Mouse (Mus musculus) heart, embryonic 13.5 days (tissue): ENCODE measurements around the gene Zmynd10. TPM values are rescaled to one million over a fixed set of nuclear protein-coding genes. Genes with fewer than 3 reads are reported as not detected.
A peak's percentile ranks its signal among the peaks of the same experiment; 100 is the strongest.

Source experiments
- ATAC-seq: fragments of 200-750 bp; cut with Nextera tagmentation; 2 replicates; pipeline ENCODE4 v1.8.0; 2017; ENCODE audit warnings: moderate TSS enrichment; ENCODE audit not compliant: insufficient number of reproducible peaks, low FRiP score, low TSS enrichment; ENCODE audit errors: extremely low read depth
- H3K27ac ChIP-seq: fragments of 300-500 bp; sonication (generic); replicated peaks from 2 replicates; pipeline ENCODE4 v1.5.1; 2015; ENCODE audit warnings: moderate library complexity, mild to moderate bottlenecking, inconsistent platforms
- H3K27me3 ChIP-seq: fragments of 300-500 bp; sonication (generic); replicated peaks from 2 replicates; pipeline ENCODE4 v1.6.1; 2015; ENCODE audit warnings: mild to moderate bottlenecking, inconsistent platforms
- H3K36me3 ChIP-seq: fragments of 300-500 bp; sonication (generic); 2 replicates; pipeline ENCODE4 v1.6.1; 2015; ENCODE audit warnings: mild to moderate bottlenecking, inconsistent platforms
- H3K4me1 ChIP-seq: fragments of 300-500 bp; sonication (generic); 2 replicates; pipeline ENCODE4 v1.6.1; 2015; ENCODE audit warnings: inconsistent platforms
- H3K4me2 ChIP-seq: fragments of 300-500 bp; sonication (generic); 2 replicates; pipeline ENCODE4 v1.6.1; 2015; ENCODE audit warnings: inconsistent platforms, mild to moderate bottlenecking, moderate library complexity
- H3K4me3 ChIP-seq: fragments of 300-500 bp; sonication (generic); 2 replicates; pipeline ENCODE4 v1.5.1; 2015; ENCODE audit warnings: moderate library complexity, mild to moderate bottlenecking, inconsistent platforms
- H3K9ac ChIP-seq: fragments of 300-500 bp; sonication (generic); 2 replicates; pipeline ENCODE4 v1.6.1; 2015; ENCODE audit warnings: inconsistent platforms, mild to moderate bottlenecking, moderate library complexity
- H3K9me3 ChIP-seq: fragments of 300-500 bp; sonication (generic); 2 replicates; pipeline ENCODE4 v1.6.1; 2016; ENCODE audit warnings: inconsistent platforms
- WGBS: fragments of 180-500 bp; shearing (Covaris S2); methylation state at CpG from one replicate; pipeline ENCODE4 v1.1.7; 2015; ENCODE audit warnings: mixed read lengths; 5-methylcytosine and 5-hydroxymethylcytosine counted together
- polyA plus RNA-seq: library from polyadenylated mRNA; unstranded; fragments of >200 nt; fragmentation: Nextera tagmentation; extraction: Ambion mirVana; gene quantifications from 2 replicates; pipeline ENCODE4 v1.2.1, GENCODE M21; 2015

Gene Zmynd10
- polyA plus RNA-seq, 1 experiment from 2014 or later = not detected

DNA sequence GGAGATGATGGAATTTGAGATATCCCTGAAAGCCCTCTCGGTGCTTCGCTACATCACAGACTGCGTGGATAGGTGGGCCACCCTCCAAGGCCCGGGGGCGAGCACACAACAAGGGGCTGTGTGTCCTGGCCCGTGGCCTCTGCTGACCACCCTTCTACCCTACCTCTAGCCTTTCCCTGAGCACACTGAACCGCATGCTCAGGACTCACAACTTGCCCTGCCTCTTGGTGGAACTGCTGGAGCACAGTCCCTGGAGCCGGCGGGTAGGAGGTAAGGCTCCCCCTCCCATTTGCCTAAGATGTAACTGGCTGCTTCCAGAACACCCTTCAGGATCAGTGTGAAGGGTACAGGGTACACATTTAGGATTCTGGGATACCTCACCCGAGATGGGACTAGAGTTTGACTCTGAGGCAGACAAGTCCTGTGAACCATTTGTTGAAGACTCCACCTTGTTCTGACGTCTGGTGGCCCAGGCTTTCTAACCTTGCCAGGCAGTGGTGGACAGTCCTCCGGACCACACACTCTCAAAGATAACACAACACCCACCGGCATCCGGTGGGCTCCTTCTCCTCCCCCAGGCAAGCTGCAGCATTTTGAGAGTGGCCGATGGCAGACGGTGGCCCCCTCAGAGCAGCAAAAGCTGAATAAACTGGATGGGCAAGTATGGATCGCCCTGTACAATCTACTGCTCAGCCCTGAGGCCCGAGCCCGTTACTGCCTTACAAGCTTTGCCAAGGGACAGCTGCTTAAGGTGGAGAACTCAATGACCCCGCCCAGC lies 2.4 kb downstream of the Zmynd10 start:
- Histone ChIP-seq H3K27ac (no peak overlapping the region), H3K27me3 (peaks cover 46% of the 10 kb centered on the region), H3K9me3 (no peaks in the 10 kb centered on the region), H3K4me1 (peaks cover 48% of the 10 kb centered on the region), H3K36me3 (peaks cover 10% of the 10 kb centered on the region), H3K4me2 (no peak overlapping the region), H3K9ac (no peak overlapping the region), H3K4me3 (no peak overlapping the region)
- ATAC-seq = no peak
- 80% methylated on average over 20 of the region's 20 CpGs for WGBS

DNA sequence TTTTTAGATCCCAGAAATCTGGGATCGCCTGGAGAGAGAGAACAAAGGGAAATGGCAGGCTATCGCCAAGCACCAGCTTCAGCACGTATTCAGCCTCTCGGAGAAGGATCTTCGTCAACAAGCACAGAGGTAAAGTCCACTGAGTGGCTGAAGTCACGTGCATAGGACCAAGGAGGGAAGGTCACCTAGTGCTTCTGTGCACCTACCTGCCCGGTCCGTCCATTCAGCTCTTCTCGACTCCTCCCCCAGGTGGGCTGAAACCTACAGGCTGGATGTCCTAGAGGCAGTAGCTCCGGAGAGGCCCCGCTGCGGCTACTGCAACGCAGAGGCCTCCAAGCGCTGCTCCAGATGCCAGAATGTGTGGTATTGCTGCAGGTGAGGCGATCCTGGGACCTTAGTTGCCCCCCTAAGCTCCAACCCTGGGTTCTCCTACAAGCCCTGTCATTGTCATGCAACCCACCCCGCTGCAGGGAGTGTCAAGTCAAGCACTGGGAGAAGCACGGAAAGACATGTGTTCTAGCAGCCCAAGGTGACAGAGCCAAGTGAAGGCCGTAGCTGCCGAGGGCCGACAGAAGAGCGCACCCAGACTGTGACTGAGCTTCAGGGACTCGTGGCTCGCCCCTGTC lies 3.5 kb downstream of the Zmynd10 start:
- Histone ChIP-seq H3K4me2 (peak overlapping the region; percentile 96), H3K27ac (peak overlapping the region; percentile 51; the same call in 1 of the 2 replicates), H3K36me3 (no peaks in the 10 kb centered on the region), H3K4me1 (peaks cover 50% of the 10 kb centered on the region), H3K9me3 (no peaks in the 10 kb centered on the region), H3K4me3 (peak overlapping the region; percentile 58), H3K9ac (peak overlapping the region; percentile 83), H3K27me3 (peaks cover 46% of the 10 kb centered on the region)
- WGBS = 35% methylated on average over 23 of the region's 23 CpGs
- ATAC-seq = no peak

DNA sequence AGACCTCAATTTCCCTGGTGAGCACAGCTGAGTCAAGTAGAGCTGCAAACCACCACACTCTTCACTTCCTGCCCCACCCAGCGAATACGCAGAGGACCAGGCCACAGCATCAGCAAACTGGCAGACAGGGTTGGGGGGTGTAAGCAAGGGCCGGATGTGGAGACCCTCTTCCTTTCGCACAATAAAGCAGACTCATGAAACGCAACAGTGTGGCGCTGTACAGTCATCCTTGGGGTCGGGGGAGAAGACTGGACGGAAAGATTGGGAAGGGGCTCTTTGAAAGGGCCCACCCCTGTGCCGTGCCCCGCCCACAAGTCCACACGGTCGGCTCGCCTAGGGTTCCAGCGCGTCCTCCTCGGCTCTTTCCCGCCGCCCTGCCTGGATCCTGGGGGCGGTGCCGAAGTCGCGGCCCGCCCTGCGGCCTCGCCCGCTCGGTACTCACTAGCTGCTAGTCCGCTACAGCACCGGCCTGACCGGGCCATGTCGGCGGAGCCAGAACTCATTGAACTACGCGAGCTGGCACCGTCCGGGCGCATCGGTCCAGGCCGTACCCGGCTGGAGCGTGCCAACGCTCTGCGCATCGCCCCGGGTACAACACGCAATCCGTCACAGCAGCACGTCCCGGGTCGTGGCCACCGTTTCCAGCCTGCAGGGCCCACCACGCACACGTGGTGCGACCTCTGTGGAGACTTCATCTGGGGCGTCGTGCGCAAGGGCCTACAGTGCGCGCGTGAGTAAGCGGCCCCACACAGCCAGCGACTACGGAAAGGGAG lies 4.2 kb downstream of the Zmynd10 start, which contains the start of gene Rassf1:
TSS of gene Rassf1 (plus strand) at position 439 of the 773 bp plus-strand sequence.
- peak within 1 kb of the TSS; percentile 83 for H3K9ac ChIP-seq
- 0 out of 2 replicates have a peak, but pooled peaks have one; percentile 0 for ATAC-seq
- peak within 1 kb of the TSS; percentile 58 for H3K4me3 ChIP-seq
- peak within 1 kb of the TSS; percentile 96 for H3K4me2 ChIP-seq
- no peaks in the 10 kb centered on the region for H3K9me3 ChIP-seq
- H3K36me3 ChIP-seq = no peaks in the 10 kb centered on the region
- peaks cover 57% of the 10 kb centered on the region for H3K4me1 ChIP-seq
- peaks cover 46% of the 10 kb centered on the region for H3K27me3 ChIP-seq
- H3K27ac ChIP-seq = peak within 1 kb of the TSS; percentile 51
- WGBS = 1% methylated on average over 62 of the region's 63 CpGs

DNA sequence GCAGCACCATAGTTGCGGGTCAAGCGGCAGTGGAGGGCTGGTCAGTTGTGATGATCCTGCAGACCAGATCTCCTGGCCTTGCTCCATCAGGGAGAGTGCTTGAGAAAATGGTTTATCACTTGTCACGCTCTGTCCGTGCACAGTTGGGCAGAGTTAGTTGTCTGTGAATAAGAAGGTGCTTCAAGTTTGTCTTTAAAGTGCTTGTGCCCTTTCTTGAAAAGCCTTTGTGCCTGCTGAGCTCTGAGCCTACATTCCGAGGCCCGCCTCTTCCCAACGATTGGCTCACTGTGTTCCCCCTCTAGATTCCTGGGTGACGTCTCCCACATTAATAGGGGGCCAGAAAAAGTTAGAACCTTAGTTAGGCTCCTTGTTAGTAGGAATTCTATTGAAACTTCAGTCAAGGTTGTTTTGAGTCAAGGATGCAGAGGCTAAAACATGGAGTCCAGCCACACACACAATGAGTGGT lies 4.8 kb downstream of the Zmynd10 start:
- H3K9me3 ChIP-seq = no peaks in the 10 kb centered on the region
- WGBS = 16% methylated on average over 8 of the region's 8 CpGs
- peaks cover 46% of the 10 kb centered on the region for H3K27me3 ChIP-seq
- H3K4me3 ChIP-seq = peak overlapping the region; percentile 58
- ATAC-seq = no peak
- peak overlapping the region; percentile 51 for H3K27ac ChIP-seq
- peak overlapping the region; percentile 83 for H3K9ac ChIP-seq
- H3K4me1 ChIP-seq = peaks cover 58% of the 10 kb centered on the region
- peaks cover 6% of the 10 kb centered on the region for H3K36me3 ChIP-seq
- peak overlapping the region; percentile 96 for H3K4me2 ChIP-seq

DNA sequence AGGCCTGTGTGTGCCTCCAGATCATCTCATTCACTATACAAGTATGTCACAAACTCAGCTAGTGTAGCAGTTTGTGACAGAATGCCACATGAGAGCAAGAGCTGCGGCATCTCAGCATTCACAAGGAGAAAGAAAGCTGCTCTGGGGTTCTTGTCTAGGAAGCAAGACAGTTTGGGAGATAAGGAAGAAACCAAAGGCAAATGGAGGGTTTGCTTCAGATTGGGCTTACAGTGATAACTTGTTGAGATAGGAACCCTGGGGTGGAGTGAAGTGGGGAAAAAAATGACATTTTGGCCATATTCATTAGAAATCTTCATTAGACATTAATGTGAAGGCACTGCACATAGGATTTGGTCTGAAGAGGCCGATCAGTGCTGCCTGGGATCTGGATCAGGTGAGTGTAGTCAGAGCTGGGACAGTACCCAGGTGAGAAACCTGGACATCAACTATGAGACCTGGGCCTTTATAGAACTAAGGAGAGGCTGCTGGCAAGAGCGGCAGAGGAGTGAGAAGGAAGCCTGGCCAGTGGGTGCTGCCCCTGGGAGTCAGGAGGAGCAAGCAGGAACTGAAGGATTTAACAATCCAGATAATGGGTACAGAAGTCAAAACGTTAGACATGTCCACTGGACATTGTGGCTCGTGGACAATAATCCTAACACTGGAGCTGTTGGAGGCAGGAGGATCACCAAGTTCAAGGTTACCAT lies 5.7 kb downstream of the Zmynd10 start:
- 77% methylated on average over 5 of the region's 5 CpGs for WGBS
- H3K36me3 ChIP-seq = peaks cover 15% of the 10 kb centered on the region
- peak overlapping the region; percentile 86 for H3K4me3 ChIP-seq
- H3K4me2 ChIP-seq = peak overlapping the region; percentile 96
- peaks cover 41% of the 10 kb centered on the region for H3K27me3 ChIP-seq
- H3K9me3 ChIP-seq = no peaks in the 10 kb centered on the region
- ATAC-seq = no peak
- H3K4me1 ChIP-seq = peaks cover 56% of the 10 kb centered on the region
- H3K27ac ChIP-seq = no peak overlapping the region
- peak overlapping the region; percentile 88 for H3K9ac ChIP-seq

DNA sequence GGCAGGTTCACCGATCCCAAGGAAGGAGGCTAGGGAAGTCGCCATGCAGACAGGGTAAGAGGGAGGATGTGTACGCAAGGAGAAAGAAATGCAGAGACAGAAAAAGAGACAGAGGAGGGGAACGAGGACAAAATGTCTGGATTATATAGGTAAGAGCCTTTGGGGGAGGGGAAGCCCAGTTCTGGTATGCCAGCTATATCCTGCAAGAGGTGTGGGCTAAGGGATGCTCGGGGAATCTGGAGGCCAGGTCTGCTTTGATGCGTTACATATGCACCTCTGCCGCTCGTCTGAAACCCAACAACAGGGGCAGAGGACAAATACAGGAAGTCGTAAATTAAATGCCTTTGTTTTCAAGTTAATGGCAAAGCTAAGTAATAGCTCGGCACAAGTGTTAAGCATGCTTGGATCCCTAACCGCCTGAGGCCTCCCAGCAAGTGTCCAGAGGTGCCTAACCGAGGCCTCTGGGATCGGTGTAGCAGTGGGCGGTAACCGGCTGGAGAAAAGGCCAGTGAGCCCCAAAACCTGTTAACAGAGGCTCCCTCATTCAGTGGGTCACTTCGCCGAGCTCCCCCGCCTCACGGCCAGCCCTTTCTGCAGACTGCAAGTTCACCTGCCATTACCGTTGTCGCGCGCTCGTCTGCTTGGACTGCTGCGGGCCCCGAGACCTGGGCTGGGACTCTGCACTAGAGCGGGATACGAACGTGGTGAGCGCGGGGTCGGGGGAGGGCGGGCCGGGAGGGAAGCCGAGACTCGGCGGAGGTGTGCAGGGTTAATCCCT lies 6.6 kb downstream of the Zmynd10 start:
- H3K9ac ChIP-seq = peak overlapping the region; percentile 88
- peak overlapping the region; percentile 96 for H3K4me2 ChIP-seq
- WGBS = 8% methylated on average over 37 of the region's 37 CpGs
- H3K4me1 ChIP-seq = peaks cover 56% of the 10 kb centered on the region
- H3K9me3 ChIP-seq = no peaks in the 10 kb centered on the region
- H3K4me3 ChIP-seq = peak overlapping the region; percentile 86
- H3K27ac ChIP-seq = peak overlapping the region; percentile 99
- peaks cover 32% of the 10 kb centered on the region for H3K27me3 ChIP-seq
- peak; percentile 17; the same call in 1 of the 2 replicates for ATAC-seq
- H3K36me3 ChIP-seq = peaks cover 24% of the 10 kb centered on the region

DNA sequence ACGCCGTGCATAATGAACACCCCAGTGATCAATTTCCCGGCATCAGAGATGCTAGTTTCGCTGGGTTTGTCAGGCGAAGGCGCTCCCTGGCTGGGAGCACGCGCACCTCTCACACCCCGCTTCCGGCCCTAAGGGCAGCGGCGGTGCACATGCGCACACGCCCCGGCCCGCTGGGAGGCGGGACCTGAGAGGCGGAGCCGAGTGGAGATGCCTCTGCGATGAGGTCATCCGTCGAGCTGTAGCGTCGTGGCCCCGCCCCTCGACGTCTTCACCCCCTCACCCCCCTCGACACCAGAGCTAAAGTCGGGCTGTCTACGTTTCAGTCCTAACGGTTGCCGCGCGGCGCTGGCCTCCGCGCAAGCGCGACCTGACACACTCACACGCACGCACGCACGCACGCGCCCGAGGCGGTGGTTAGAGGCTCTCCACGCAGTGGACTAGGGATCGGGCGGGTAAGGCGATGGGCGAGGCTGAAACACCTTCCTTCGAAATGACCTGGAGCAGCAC lies 7.3 kb downstream of the Zmynd10 start:
- H3K36me3 ChIP-seq = peaks cover 30% of the 10 kb centered on the region
- peak overlapping the region; percentile 95 for H3K9ac ChIP-seq
- WGBS = under 1% methylated on average over 53 of the region's 53 CpGs
- peak overlapping the region; percentile 99 for H3K27ac ChIP-seq
- peak overlapping the region; percentile 96 for H3K4me2 ChIP-seq
- peaks cover 56% of the 10 kb centered on the region for H3K4me1 ChIP-seq
- H3K4me3 ChIP-seq = peak overlapping the region; percentile 86
- H3K9me3 ChIP-seq = no peaks in the 10 kb centered on the region
- H3K27me3 ChIP-seq = peaks cover 25% of the 10 kb centered on the region
- ATAC-seq = peak; percentile 88

DNA sequence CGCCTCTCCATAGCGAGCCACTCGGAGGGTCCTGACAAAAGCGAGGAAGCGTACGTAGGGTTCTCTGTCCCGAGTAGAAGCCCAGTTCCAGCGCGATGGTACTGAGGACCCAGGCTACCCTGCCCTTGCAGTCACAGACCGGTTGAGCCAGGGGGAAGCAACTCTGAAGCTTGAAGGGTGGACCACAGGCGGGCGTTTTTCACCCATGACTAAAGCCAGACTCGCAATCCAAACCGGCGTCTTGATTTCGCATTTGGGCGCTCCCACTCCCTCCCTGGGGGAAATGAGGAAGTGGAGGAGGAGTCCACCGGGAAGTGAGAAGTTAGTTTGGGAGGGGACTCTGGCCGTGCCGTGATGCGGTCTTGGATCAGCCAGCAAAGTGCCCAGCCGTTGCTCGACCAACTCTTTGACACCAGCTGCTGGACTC lies 7.9 kb downstream of the Zmynd10 start:
- H3K4me3 ChIP-seq = peak overlapping the region; percentile 86
- ATAC-seq = no peak
- peaks cover 37% of the 10 kb centered on the region for H3K36me3 ChIP-seq
- peaks cover 19% of the 10 kb centered on the region for H3K27me3 ChIP-seq
- H3K9me3 ChIP-seq = no peaks in the 10 kb centered on the region
- peak overlapping the region; percentile 99 for H3K27ac ChIP-seq
- 0% methylated on average over 23 of the region's 23 CpGs for whole genome bisulfite sequencing
- peak overlapping the region; percentile 96 for H3K4me2 ChIP-seq
- peak overlapping the region; percentile 95 for H3K9ac ChIP-seq
- H3K4me1 ChIP-seq = peaks cover 56% of the 10 kb centered on the region

DNA sequence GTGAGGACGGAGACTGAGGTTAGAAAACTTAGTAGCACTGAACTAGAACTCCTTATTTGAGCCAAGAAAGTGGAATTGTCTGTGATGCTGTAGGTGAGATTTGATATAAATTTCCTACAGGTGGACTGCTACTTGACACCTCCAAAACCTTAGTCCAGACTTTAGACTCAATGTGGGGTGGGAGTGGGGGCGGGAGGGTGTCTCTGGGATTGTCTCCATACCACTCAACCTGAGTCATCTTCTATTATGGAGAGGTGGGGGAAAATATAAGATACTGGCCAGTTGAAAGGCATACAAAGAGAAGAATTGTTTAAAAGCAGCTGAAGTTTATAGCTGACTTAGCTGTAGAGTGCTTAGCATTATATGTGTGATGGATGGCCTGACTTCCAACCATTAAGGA lies 8.6 kb downstream of the Zmynd10 start:
- peaks cover 12% of the 10 kb centered on the region for H3K27me3 ChIP-seq
- 20% methylated on average over 2 of the region's 2 CpGs for WGBS
- ATAC-seq = no peak

DNA sequence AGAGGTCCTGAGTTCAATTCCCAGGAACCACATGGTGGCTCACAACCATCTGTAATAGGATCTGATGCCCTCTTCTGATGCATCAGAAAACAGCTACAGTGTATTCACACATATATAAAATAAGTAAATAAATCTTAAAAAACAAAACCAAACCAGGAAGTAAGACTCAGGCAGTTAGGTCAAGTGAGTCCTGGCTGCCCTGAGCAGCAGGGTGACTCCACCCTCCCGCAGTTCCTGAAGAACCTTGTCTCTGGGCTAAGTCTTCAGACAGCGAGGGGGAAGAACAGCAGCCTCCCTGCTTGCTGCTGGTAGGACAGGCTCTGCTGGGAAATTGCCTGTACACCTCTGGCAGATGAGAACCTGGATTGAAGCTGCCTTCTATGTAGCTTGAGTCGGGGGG lies 9.2 kb downstream of the Zmynd10 start:
- Histone ChIP-seq H3K9me3 (no peaks in the 10 kb centered on the region), H3K27me3 (peaks cover 8% of the 10 kb centered on the region; the same call in 1 of the 2 replicates), H3K36me3 (peaks cover 50% of the 10 kb centered on the region), H3K4me3 (peak overlapping the region; percentile 86), H3K4me1 (peaks cover 48% of the 10 kb centered on the region), H3K4me2 (peak overlapping the region; percentile 96), H3K9ac (peak overlapping the region; percentile 95), H3K27ac (0 out of 2 replicates have a peak overlapping the region, but pooled peaks have one; percentile 12)
- WGBS = 52% methylated on average over 3 of the region's 3 CpGs
- ATAC-seq = no peak

More for the DNA sequence above, 8.6 kb downstream of the Zmynd10 start:
- H3K9ac ChIP-seq = peak overlapping the region; percentile 95
- H3K4me2 ChIP-seq = peak overlapping the region; percentile 96
- H3K4me3 ChIP-seq = peak overlapping the region; percentile 86
- peaks cover 54% of the 10 kb centered on the region for H3K4me1 ChIP-seq
- no peaks in the 10 kb centered on the region for H3K9me3 ChIP-seq
- H3K27ac ChIP-seq = peak overlapping the region; percentile 99
- peaks cover 44% of the 10 kb centered on the region for H3K36me3 ChIP-seq
